ENCODE assay signal across 8 mouse cellular contexts in the genomic region with DNA sequence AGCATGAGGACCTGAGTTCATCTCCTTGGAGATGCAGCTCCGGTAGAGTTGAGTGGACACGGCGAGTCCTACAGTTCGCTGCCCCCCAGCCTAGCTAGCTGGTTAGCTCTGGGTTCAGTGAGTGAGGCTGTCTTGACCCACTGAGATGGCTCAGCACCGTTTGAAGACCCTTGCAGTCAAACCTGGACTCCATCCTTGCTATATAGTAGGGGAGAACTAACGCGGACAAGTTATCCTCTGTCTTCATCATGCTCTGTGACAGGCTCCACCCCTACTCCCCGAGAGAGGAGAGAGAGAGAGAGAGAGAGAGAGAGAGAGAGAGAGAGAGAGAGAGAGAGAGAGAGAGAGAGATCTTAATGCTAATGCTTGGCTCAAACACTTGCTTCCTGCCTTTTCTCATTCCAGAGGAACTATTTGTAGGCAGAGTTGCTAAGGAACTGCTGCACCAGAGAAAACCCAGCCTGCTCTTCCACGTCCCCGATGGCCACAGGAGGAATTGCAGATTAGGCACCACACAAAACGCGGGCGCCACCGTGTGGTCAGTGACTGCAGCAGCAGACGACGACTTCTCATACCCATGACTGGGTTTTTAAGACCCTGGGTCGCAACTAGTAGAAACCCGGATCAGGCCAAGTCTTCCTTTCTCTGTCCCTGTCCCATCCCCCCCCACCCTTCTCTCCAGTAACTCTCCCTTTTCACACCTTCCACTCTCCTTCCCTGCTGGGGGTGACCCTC. TPM values are rescaled to one million over a fixed set of nuclear protein-coding genes. Genes with fewer than 3 reads are reported as not detected.
DNase-seq lines count a peak whose midpoint lies in the region; ATAC-seq lines count a peak whose summit lies in the region.

No protein-coding gene starts in this region.

- 0 out of 2 replicates have a peak, but pooled peaks cover 3% of the 10 kb centered on the region for H3K4me1 ChIP-seq in intestine, embryonic 14.5 days (replicated peaks; ENCODE audit: control insufficient read depth, insufficient read depth, low read length)

- peak; percentile 74 to 79 for DNase-seq in adrenal gland, adult 18-20 months (ENCODE audit: low spot score in 2 of 2)
- DNase-seq in embryo, embryonic 10 days (ENCODE audit: low spot score) = peak; percentile 93
- peak; percentile 63 to 70 for DNase-seq in gastrocnemius, postnatal 36 days
- DNase-seq in intestine, embryonic 14.5 days (ENCODE audit: low spot score) = peak; percentile 92
- peak; percentile 33 to 78 for DNase-seq in left cerebral cortex, adult 9 months (ENCODE audit: low spot score in 2 of 2)
- peak; percentile 92 for DNase-seq in mesoderm, embryonic 11.5 days (ENCODE audit: low read depth, low spot score)
- peak; percentile 50 to 54 for DNase-seq in right cerebral cortex, postnatal 36 days (ENCODE audit: low spot score in 2 of 2)
- peak; percentile 67 to 80 for DNase-seq in urinary bladder, postnatal 4 days (ENCODE audit: low spot score in 2 of 2)

- 35% methylated on average over 18 of the region's 18 CpGs for WGBS in intestine, embryonic 14.5 days

- H3K4me2 ChIP-seq in intestine, embryonic 14.5 days (ENCODE audit: low read length) = no peak overlapping the region

- H3K9me3 ChIP-seq in intestine, embryonic 14.5 days (ENCODE audit: control insufficient read depth, low read length) = no peaks in the 10 kb centered on the region

- peak; percentile 48; the same call in 1 of the 2 replicates for ATAC-seq in intestine, embryonic 14.5 days (replicated peaks; ENCODE audit: low FRiP score, low TSS enrichment, low read depth)

- no peak overlapping the region for H3K4me3 ChIP-seq in intestine, embryonic 14.5 days (ENCODE audit: low read depth, low read length)

- H3K9ac ChIP-seq in intestine, embryonic 14.5 days (ENCODE audit: low read length) = no peak overlapping the region

- H3K27ac ChIP-seq in intestine, embryonic 14.5 days (ENCODE audit: low read depth) = no peak overlapping the region

- no peaks in the 10 kb centered on the region for H3K36me3 ChIP-seq in intestine, embryonic 14.5 days (ENCODE audit: control insufficient read depth, insufficient read depth, low read length)

- no peaks in the 10 kb centered on the region for H3K27me3 ChIP-seq in intestine, embryonic 14.5 days (replicated peaks; ENCODE audit: control insufficient read depth, insufficient read depth, low read length)

- intact Hi-C loops in gastrocnemius, postnatal 36 days (cut with DNase I) = loop anchor here (1.0 kb wide), 1 partner anchor 233 kb away; no protein-coding TSS in a partner anchor

RNA-seq across cellular contexts. Expression of gene Gcm1, which starts 12.8 kb away (rescaled TPM):
- total RNA-seq in adrenal gland, adult 18-20 months (2021) = not detected
- not detected for total RNA-seq in gastrocnemius, postnatal 36 days (2021)
- not detected in 2 replicates for polyA plus RNA-seq in intestine, embryonic 14.5 days (2014; fragmentation: Nextera tagmentation; extraction: Ambion mirVana)
